Mouse (Mus musculus) 3134 (cell line): ENCODE data around the gene Tmem72.

Experiments
- DNase-seq: peaks from one replicate; pipeline ENCODE4 v3.0.0-alpha.2; 2011; ENCODE audit warnings: low spot score; ENCODE audit not compliant: insufficient read length; ENCODE audit errors: extremely low read depth

Gene Tmem72

GRCm38 (mm10) chr6:116651437-116652118, 65.1 kb downstream of the Tmem72 start:
- DNase-seq = peak; percentile 45

- peak; percentile 62 for DNase-seq
Measured at GRCm38 (mm10) chr6:116650406-116650805, 66.3 kb downstream of the Tmem72 start, which contains the start of gene Depp1. TSS of gene Depp1 (plus strand) at chr6:116650609.

GRCm38 (mm10) chr6:116649811-116650210, 66.9 kb downstream of the Tmem72 start:
- no peak for DNase-seq

GRCm38 (mm10) chr6:116647763-116648162, 69.0 kb downstream of the Tmem72 start:
- DNase-seq = peak; percentile 57

GRCm38 (mm10) chr6:116644335-116644734, 72.4 kb downstream of the Tmem72 start:
- DNase-seq = no peak

- no peak for DNase-seq
Measured at GRCm38 (mm10) chr6:116643881-116644280, 72.8 kb downstream of the Tmem72 start.

- no peak for DNase-seq
Measured at GRCm38 (mm10) chr6:116642942-116643341, 73.8 kb downstream of the Tmem72 start.

- DNase-seq = no peak
Measured at GRCm38 (mm10) chr6:116639663-116640062, 77.0 kb downstream of the Tmem72 start.

GRCm38 (mm10) chr6:116638871-116639270, 77.8 kb downstream of the Tmem72 start:
- no peak for DNase-seq

- DNase-seq = no peak
Measured at GRCm38 (mm10) chr6:116637496-116637895, 79.2 kb downstream of the Tmem72 start.

GRCm38 (mm10) chr6:116636581-116637235, 80.0 kb downstream of the Tmem72 start:
- no peak for DNase-seq

GRCm38 (mm10) chr6:116635251-116636180, 81.2 kb downstream of the Tmem72 start:
- DNase-seq = no peak

GRCm38 (mm10) chr6:116633741-116634695, 82.7 kb downstream of the Tmem72 start:
- no peak for DNase-seq

GRCm38 (mm10) chr6:116632129-116632528, 84.6 kb downstream of the Tmem72 start:
- DNase-seq = no peak

GRCm38 (mm10) chr6:116629766-116630165, 86.9 kb downstream of the Tmem72 start:
- DNase-seq = no peak
